Mouse (Mus musculus): ENCODE results near the gene Flad1. TPM values are rescaled to one million over a fixed set of nuclear protein-coding genes. Genes with fewer than 3 reads are reported as not detected.

Flad1 gene
- polyA plus RNA-seq, 1 experiment from 2014 or later = 29.2 TPM

DNA sequence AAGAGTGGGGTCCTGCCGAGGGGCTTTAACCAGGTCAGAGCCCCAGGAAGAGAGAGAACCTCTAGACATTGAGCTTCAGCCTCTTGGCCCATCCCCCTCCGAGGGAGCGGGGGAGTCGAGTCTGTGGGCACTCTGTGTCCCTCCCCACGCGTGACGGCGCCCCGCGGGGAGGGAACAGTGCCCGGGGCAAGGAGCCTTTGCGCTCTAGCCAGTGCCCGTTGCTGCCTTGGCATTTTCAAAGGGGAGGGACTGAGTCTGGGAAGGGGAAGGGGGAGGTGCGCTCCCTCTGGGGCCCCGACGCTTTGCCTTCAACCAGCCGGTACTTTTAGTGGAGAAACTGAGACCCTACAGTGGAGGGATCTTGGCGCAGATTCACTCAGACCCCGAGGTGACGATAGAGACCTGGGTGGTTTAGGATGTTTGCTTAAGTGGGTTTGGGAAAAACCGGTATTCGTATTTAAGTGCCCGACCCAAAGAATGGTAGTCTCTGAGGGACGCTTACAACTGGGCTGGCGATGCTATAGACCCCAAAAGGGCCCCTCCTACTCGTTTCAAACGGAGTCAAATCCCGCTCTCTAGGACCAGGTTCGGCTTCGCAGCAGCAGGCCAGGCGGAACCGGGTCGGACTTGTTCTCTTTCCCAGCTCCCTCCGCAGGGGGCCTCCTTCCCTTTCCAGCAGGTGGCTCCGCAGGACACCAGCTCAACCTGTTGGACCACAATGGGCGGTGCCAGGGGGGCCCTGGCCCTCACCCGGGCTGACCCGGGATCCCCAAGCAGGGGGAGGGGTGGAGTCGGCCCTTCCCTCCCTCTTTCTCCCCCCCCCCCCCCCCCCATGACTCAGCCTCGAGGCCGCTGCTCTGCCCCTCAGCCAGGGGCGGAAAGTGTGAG is 17.4 kb downstream of the Flad1 start, which contains the start of gene Zbtb7b:
Zbtb7b (minus strand) TSS at position 771 of the 888 bp plus-strand sequence.
- Histone ChIP-seq H3K9ac (ENCODE audit: low read depth, low read length) (peak within 1 kb of the TSS; percentile 67), H3K4me3 (ENCODE audit: low read depth, low read length) (peak within 1 kb of the TSS; percentile 76), H3K4me1 (replicated peaks; ENCODE audit: control insufficient read depth, insufficient read depth, low read length) (no peaks in the 10 kb centered on the region), H3K4me2 (replicated peaks; ENCODE audit: low read depth) (peak within 1 kb of the TSS; percentile 85), H3K9me3 (ENCODE audit: control insufficient read depth) (no peaks in the 10 kb centered on the region), H3K27me3 (replicated peaks; ENCODE audit: control insufficient read depth, insufficient read depth, low read length) (no peaks in the 10 kb centered on the region), H3K36me3 (ENCODE audit: control insufficient read depth, insufficient read depth) (no peaks in the 10 kb centered on the region), H3K27ac (ENCODE audit: low read depth, low read length) (peak within 1 kb of the TSS; percentile 97)
- TF ChIP-seq CTCF (IDR thresholded peaks at IDR 0.05; ENCODE audit: low read depth) = peak; percentile 69
- under 1% methylated on average over 39 of the region's 42 CpGs for WGBS
- ATAC-seq = peak; percentile 77

DNA sequence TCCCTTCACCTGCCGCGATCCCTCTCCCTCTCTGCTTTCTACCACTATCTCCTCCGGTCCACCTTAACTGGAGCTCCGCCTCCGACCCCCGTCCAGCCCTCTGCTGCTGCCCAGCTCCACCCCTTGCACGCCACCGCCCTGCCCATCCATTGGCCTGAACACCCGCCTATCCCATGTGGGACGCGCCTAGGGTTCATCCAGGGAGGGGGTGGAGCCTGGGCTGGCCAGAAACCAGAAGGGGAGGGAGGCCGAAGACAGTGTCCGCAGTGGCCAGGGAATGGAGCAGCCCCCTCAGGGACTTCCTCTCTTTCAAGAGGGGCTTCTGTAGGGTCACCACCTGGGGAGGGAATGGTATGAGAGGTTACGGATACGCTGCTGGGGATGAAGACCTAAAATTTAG is 18.1 kb downstream of the Flad1 start:
- Histone ChIP-seq H3K4me3 (ENCODE audit: low read depth, low read length) (peak overlapping the region; percentile 76), H3K9ac (ENCODE audit: low read depth, low read length) (peak overlapping the region; percentile 67), H3K9me3 (ENCODE audit: control insufficient read depth) (no peaks in the 10 kb centered on the region), H3K27me3 (replicated peaks; ENCODE audit: control insufficient read depth, insufficient read depth, low read length) (no peaks in the 10 kb centered on the region), H3K27ac (ENCODE audit: low read depth, low read length) (peak overlapping the region; percentile 97), H3K36me3 (ENCODE audit: control insufficient read depth, insufficient read depth) (no peaks in the 10 kb centered on the region), H3K4me2 (replicated peaks; ENCODE audit: low read depth) (peak overlapping the region; percentile 85), H3K4me1 (replicated peaks; ENCODE audit: control insufficient read depth, insufficient read depth, low read length) (no peaks in the 10 kb centered on the region)
- under 1% methylated on average over 15 of the region's 15 CpGs for WGBS
- 0 out of 2 replicates have a peak, but pooled peaks have one; percentile 6 for TF ChIP-seq CTCF (IDR thresholded peaks at IDR 0.05; ENCODE audit: low read depth)
- ATAC-seq = peak; percentile 88

DNA sequence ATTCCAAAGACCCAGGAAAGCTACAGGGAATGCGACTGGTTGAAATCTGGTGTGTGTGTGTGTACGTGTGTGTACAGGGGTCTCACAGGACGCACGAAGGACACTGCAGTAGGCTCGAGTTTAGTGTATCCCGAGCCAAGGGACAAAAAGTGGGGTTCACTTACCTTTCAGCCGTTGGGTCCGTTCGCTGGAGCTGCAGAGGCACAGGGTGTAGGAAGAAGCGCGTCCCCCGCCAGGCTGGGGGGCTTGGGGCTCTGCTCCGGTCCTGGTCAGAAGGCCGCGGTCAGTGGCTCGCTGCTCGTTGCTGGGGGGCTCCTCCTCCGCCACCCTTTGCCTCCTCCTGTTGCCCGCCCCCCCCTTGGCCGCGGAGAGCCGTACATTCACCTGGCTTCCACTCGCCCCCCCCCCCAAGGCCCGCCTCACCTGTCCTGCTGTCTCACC is 18.8 kb downstream of the Flad1 start:
- Histone ChIP-seq H3K9ac (ENCODE audit: low read depth, low read length) (peak overlapping the region; percentile 83), H3K4me1 (replicated peaks; ENCODE audit: control insufficient read depth, insufficient read depth, low read length) (no peaks in the 10 kb centered on the region), H3K36me3 (ENCODE audit: control insufficient read depth, insufficient read depth) (no peaks in the 10 kb centered on the region), H3K27me3 (replicated peaks; ENCODE audit: control insufficient read depth, insufficient read depth, low read length) (no peaks in the 10 kb centered on the region), H3K4me3 (ENCODE audit: low read depth, low read length) (peak overlapping the region; percentile 76), H3K4me2 (replicated peaks; ENCODE audit: low read depth) (peak overlapping the region; percentile 85), H3K9me3 (ENCODE audit: control insufficient read depth) (no peaks in the 10 kb centered on the region), H3K27ac (ENCODE audit: low read depth, low read length) (peak overlapping the region; percentile 97)
- no peak for ATAC-seq
- TF ChIP-seq CTCF (IDR thresholded peaks at IDR 0.05; ENCODE audit: low read depth) = no peak
- WGBS = 0% methylated on average over 18 of the region's 24 CpGs

DNA sequence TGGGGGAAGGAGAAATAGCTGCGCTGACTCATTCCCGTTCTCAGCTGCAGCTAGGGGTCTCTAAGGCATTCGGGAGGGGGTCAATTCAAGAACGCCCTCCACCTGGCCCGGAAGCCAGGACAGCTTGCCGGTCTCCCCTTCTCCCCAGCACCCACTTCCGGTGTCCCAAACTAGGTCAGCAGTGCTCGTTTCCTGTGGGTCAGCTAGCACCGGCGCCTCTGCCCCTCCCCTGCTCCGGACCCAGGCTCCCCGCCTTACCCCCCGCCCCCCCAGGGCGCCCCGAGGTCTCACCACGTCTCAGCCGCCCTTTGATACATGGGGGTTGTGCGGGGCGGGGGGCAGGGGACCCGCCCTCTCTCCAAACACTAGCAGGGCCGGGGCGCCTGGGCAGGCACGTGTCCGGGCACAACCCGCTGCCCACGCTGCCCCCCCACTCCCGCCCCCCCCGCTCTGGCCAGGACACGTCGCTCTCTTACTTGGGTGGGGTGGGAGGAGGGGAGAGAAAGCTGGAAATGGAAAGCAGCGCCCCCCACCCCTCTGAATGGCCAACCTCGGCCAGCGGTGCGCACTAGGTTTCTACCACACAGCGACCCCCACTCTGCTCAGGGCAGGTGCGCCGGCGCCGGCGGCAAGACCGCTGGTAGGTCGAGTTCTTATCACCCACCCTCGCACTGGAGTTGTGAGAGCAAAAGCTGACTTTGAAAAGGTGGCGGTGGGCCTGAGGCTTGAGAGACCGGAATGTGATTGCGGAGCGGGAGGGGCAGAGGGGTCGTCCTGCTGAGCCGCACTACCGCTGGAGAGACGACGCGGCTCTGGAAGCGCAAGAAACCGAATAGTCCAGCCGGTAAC is 19.8 kb downstream of the Flad1 start:
- 1% methylated on average over 55 of the region's 56 CpGs for WGBS

DNA sequence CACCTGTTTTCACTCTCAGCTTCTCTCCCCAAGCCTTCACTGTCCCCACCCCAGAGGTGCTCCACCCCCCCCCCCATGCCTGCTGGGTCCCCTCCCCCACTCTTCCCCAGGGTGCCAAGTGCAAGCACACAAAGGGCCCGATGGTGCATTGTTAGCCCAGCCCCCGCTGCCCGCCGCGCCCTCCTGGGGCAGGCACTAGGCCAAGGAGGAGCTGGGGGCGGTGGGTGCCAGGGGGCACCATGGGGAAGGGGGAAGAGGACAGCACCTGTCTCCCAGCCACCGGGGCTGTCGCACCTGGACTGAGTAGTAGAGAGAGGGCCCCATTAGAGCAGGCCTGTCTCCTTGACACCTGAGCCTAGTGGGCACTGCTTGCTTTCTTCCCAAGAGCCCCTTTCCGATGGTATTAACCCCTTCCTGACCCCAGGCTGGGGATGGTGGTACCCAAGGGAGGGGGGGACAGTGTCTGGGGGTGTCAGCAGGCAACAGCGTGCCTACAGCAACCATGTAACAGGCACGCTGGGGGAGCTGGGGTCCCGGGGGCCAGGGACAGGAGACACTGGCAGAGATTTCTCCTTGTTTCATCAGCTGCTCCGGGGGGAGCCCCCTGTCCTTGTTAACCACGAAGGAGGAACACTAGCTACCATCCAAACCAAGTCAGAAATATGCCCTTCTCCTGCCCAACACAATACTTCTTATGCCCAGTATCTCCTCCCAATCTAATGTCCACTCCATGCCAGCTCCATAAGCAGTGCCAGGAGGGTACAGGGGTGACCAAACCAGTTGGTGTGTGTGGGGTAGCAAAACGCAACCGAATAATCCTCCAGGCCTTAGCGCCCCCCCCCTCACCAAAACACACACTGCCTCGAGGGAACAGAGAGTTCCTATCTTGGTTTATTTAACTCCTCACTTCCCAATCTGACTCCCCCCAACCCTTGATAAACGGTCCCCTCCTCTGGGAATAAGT is 20.7 kb downstream of the Flad1 start:
- ATAC-seq = no peak
- 16% methylated on average over 19 of the region's 19 CpGs for WGBS
- H3K36me3 ChIP-seq (ENCODE audit: control insufficient read depth, insufficient read depth) = no peaks in the 10 kb centered on the region
- H3K4me1 ChIP-seq (replicated peaks; ENCODE audit: control insufficient read depth, insufficient read depth, low read length) = peaks cover 6% of the 10 kb centered on the region; the same call in 1 of the 2 replicates
- peak overlapping the region; percentile 85 for H3K4me2 ChIP-seq (replicated peaks; ENCODE audit: low read depth)
- no peaks in the 10 kb centered on the region for H3K27me3 ChIP-seq (replicated peaks; ENCODE audit: control insufficient read depth, insufficient read depth, low read length)
- TF ChIP-seq CTCF (IDR thresholded peaks at IDR 0.05; ENCODE audit: low read depth) = no peak
- H3K9ac ChIP-seq (ENCODE audit: low read depth, low read length) = peak overlapping the region; percentile 83
- H3K27ac ChIP-seq (ENCODE audit: low read depth, low read length) = peak overlapping the region; percentile 97
- no peaks in the 10 kb centered on the region for H3K9me3 ChIP-seq (ENCODE audit: control insufficient read depth)
- peak overlapping the region; percentile 76 for H3K4me3 ChIP-seq (ENCODE audit: low read depth, low read length)

More for the DNA sequence above, 19.8 kb downstream of the Flad1 start:
- peaks cover 4% of the 10 kb centered on the region; the same call in 1 of the 2 replicates for H3K4me1 ChIP-seq (replicated peaks; ENCODE audit: control insufficient read depth, insufficient read depth, low read length)
- no peaks in the 10 kb centered on the region for H3K36me3 ChIP-seq (ENCODE audit: control insufficient read depth, insufficient read depth)
- no peaks in the 10 kb centered on the region for H3K27me3 ChIP-seq (replicated peaks; ENCODE audit: control insufficient read depth, insufficient read depth, low read length)
- H3K4me2 ChIP-seq (replicated peaks; ENCODE audit: low read depth) = peak overlapping the region; percentile 85
- peak overlapping the region; percentile 97 for H3K27ac ChIP-seq (ENCODE audit: low read depth, low read length)
- peak overlapping the region; percentile 76 for H3K4me3 ChIP-seq (ENCODE audit: low read depth, low read length)
- peak overlapping the region; percentile 83 for H3K9ac ChIP-seq (ENCODE audit: low read depth, low read length)
- ATAC-seq = no peak
- 0 out of 2 replicates have a peak, but pooled peaks have one; percentile 11 for TF ChIP-seq CTCF (IDR thresholded peaks at IDR 0.05; ENCODE audit: low read depth)
- H3K9me3 ChIP-seq (ENCODE audit: control insufficient read depth) = no peaks in the 10 kb centered on the region

All from intestine, postnatal 0 days (tissue).